Mouse (Mus musculus): ENCODE results near the gene Klhl11. TPM values are rescaled to one million over a fixed set of nuclear protein-coding genes. Genes with fewer than 3 reads are reported as not detected.

Gene Klhl11
- polyA plus RNA-seq, 1 experiment from 2014 or later = 5.9 TPM

GRCm38 (mm10) chr11:100465229-100465792 is 7.2 kb downstream of the Klhl11 start:
- H3K27ac ChIP-seq = no peak overlapping the region
- H3K9me3 ChIP-seq = no peaks in the 10 kb centered on the region
- no peak overlapping the region for H3K9ac ChIP-seq
- H3K4me1 ChIP-seq (replicated peaks) = no peaks in the 10 kb centered on the region
- ATAC-seq = no peak
- H3K4me3 ChIP-seq (replicated peaks) = no peak overlapping the region
- 84% methylated on average over 1 of the region's 1 CpGs for WGBS
- no peaks in the 10 kb centered on the region for H3K27me3 ChIP-seq (replicated peaks)
- 0 out of 2 replicates have a peak, but pooled peaks cover 4% of the 10 kb centered on the region for H3K36me3 ChIP-seq
- H3K4me2 ChIP-seq (replicated peaks) = no peak overlapping the region

GRCm38 (mm10) chr11:100462699-100463098 is 9.8 kb downstream of the Klhl11 start:
- no peak overlapping the region for H3K9ac ChIP-seq
- no peak overlapping the region for H3K4me2 ChIP-seq (replicated peaks)
- H3K27ac ChIP-seq = no peak overlapping the region
- ATAC-seq = no peak
- no peaks in the 10 kb centered on the region for H3K9me3 ChIP-seq
- H3K4me3 ChIP-seq (replicated peaks) = no peak overlapping the region
- H3K4me1 ChIP-seq (replicated peaks) = no peaks in the 10 kb centered on the region
- WGBS = 88% methylated on average over 10 of the region's 10 CpGs
- H3K36me3 ChIP-seq = 0 out of 2 replicates have a peak, but pooled peaks cover 4% of the 10 kb centered on the region
- H3K27me3 ChIP-seq (replicated peaks) = no peaks in the 10 kb centered on the region

- WGBS = 82% methylated on average over 5 of the region's 5 CpGs
- H3K27ac ChIP-seq = no peak overlapping the region
- H3K36me3 ChIP-seq = peaks cover 4% of the 10 kb centered on the region; the same call in 1 of the 2 replicates
Measured at GRCm38 (mm10) chr11:100457711-100458110, 14.8 kb downstream of the Klhl11 start.

GRCm38 (mm10) chr11:100457247-100457646 is 15.3 kb downstream of the Klhl11 start:
- H3K9me3 ChIP-seq = no peaks in the 10 kb centered on the region
- H3K4me2 ChIP-seq (replicated peaks) = no peak overlapping the region

More at GRCm38 (mm10) chr11:100457711-100458110, 14.8 kb downstream of the Klhl11 start:
- no peaks in the 10 kb centered on the region for H3K4me1 ChIP-seq (replicated peaks)
- no peak overlapping the region for H3K4me2 ChIP-seq (replicated peaks)
- H3K9me3 ChIP-seq = no peaks in the 10 kb centered on the region
- H3K9ac ChIP-seq = no peak overlapping the region
- H3K4me3 ChIP-seq (replicated peaks) = no peak overlapping the region
- no peak for ATAC-seq
- no peaks in the 10 kb centered on the region for H3K27me3 ChIP-seq (replicated peaks)

GRCm38 (mm10) chr11:100442625-100443024 is 29.9 kb downstream of the Klhl11 start:
- WGBS = 82% methylated on average over 6 of the region's 6 CpGs
- Histone ChIP-seq H3K9ac (no peak overlapping the region), H3K4me2 (replicated peaks) (no peak overlapping the region), H3K4me1 (replicated peaks) (peaks cover 7% of the 10 kb centered on the region; the same call in 1 of the 2 replicates), H3K4me3 (replicated peaks) (no peak overlapping the region), H3K9me3 (no peaks in the 10 kb centered on the region), H3K27ac (no peak overlapping the region), H3K36me3 (no peaks in the 10 kb centered on the region), H3K27me3 (replicated peaks) (no peaks in the 10 kb centered on the region)
- ATAC-seq = no peak

More at GRCm38 (mm10) chr11:100457247-100457646, 15.3 kb downstream of the Klhl11 start:
- no peak overlapping the region for H3K4me3 ChIP-seq (replicated peaks)
- WGBS = 67% methylated on average over 4 of the region's 4 CpGs
- no peak for ATAC-seq
- no peak overlapping the region for H3K9ac ChIP-seq
- H3K4me1 ChIP-seq (replicated peaks) = no peaks in the 10 kb centered on the region
- peaks cover 4% of the 10 kb centered on the region; the same call in 1 of the 2 replicates for H3K36me3 ChIP-seq
- H3K27me3 ChIP-seq (replicated peaks) = no peaks in the 10 kb centered on the region
- H3K27ac ChIP-seq = no peak overlapping the region

GRCm38 (mm10) chr11:100441797-100442196 is 30.7 kb downstream of the Klhl11 start, which contains the start of the genes Nt5c3b and Klhl10:
Nt5c3b (minus strand) TSS chr11:100441808.
Klhl10 (plus strand) TSS chr11:100441917.
- H3K9ac ChIP-seq = peak within 1 kb of the TSS; percentile 95
- 79% methylated on average over 8 of the region's 8 CpGs for WGBS
- H3K4me2 ChIP-seq (replicated peaks) = peak within 1 kb of the TSS; percentile 82
- ATAC-seq = no peak
- no peaks in the 10 kb centered on the region for H3K36me3 ChIP-seq
- peaks cover 7% of the 10 kb centered on the region; the same call in 1 of the 2 replicates for H3K4me1 ChIP-seq (replicated peaks)
- H3K9me3 ChIP-seq = no peaks in the 10 kb centered on the region
- no peaks in the 10 kb centered on the region for H3K27me3 ChIP-seq (replicated peaks)
- H3K27ac ChIP-seq = peak within 1 kb of the TSS; percentile 48; the same call in 1 of the 2 replicates
- peak within 1 kb of the TSS; percentile 83 for H3K4me3 ChIP-seq (replicated peaks)

- peak overlapping the region; percentile 82 for H3K4me2 ChIP-seq (replicated peaks)
- H3K27me3 ChIP-seq (replicated peaks) = no peaks in the 10 kb centered on the region
- H3K9me3 ChIP-seq = no peaks in the 10 kb centered on the region
- H3K36me3 ChIP-seq = peaks cover 3% of the 10 kb centered on the region; the same call in 1 of the 2 replicates
- peak; percentile 97 for ATAC-seq
- H3K9ac ChIP-seq = peak overlapping the region; percentile 95
- H3K27ac ChIP-seq = peak overlapping the region; percentile 48; the same call in 1 of the 2 replicates
- peak overlapping the region; percentile 83 for H3K4me3 ChIP-seq (replicated peaks)
- 2% methylated on average over 52 of the region's 52 CpGs for WGBS
- peaks cover 7% of the 10 kb centered on the region; the same call in 1 of the 2 replicates for H3K4me1 ChIP-seq (replicated peaks)
Measured at GRCm38 (mm10) chr11:100440691-100441522, 31.6 kb downstream of the Klhl11 start.

- Histone ChIP-seq H3K36me3 (peaks cover 9% of the 10 kb centered on the region; the same call in 1 of the 2 replicates), H3K27ac (no peak overlapping the region), H3K27me3 (replicated peaks) (no peaks in the 10 kb centered on the region), H3K9ac (no peak overlapping the region), H3K9me3 (no peaks in the 10 kb centered on the region), H3K4me2 (replicated peaks) (no peak overlapping the region), H3K4me1 (replicated peaks) (peaks cover 7% of the 10 kb centered on the region; the same call in 1 of the 2 replicates), H3K4me3 (replicated peaks) (no peak overlapping the region)
- no peak for ATAC-seq
- 85% methylated on average over 1 of the region's 1 CpGs for WGBS
Measured at GRCm38 (mm10) chr11:100437901-100438300, 34.6 kb downstream of the Klhl11 start.

- Histone ChIP-seq H3K36me3 (peaks cover 9% of the 10 kb centered on the region; the same call in 1 of the 2 replicates), H3K4me1 (replicated peaks) (peaks cover 4% of the 10 kb centered on the region; the same call in 1 of the 2 replicates), H3K4me3 (replicated peaks) (no peak overlapping the region), H3K9ac (no peak overlapping the region), H3K4me2 (replicated peaks) (no peak overlapping the region), H3K27me3 (replicated peaks) (no peaks in the 10 kb centered on the region), H3K27ac (no peak overlapping the region), H3K9me3 (no peaks in the 10 kb centered on the region)
- ATAC-seq = no peak
- WGBS = 81% methylated on average over 9 of the region's 9 CpGs
Measured at GRCm38 (mm10) chr11:100435678-100436246, 36.8 kb downstream of the Klhl11 start.

- Histone ChIP-seq H3K9me3 (no peaks in the 10 kb centered on the region), H3K4me2 (replicated peaks) (no peak overlapping the region)
- WGBS = 89% methylated on average over 5 of the region's 5 CpGs
Measured at GRCm38 (mm10) chr11:100432002-100432401, 40.5 kb downstream of the Klhl11 start.

GRCm38 (mm10) chr11:100430052-100430451 is 42.5 kb downstream of the Klhl11 start:
- Histone ChIP-seq H3K4me2 (replicated peaks) (no peak overlapping the region), H3K4me1 (replicated peaks) (peaks cover 8% of the 10 kb centered on the region; the same call in 1 of the 2 replicates), H3K27me3 (replicated peaks) (no peaks in the 10 kb centered on the region), H3K27ac (no peak overlapping the region), H3K4me3 (replicated peaks) (no peak overlapping the region), H3K9ac (no peak overlapping the region), H3K9me3 (no peaks in the 10 kb centered on the region), H3K36me3 (peaks cover 10% of the 10 kb centered on the region; the same call in 1 of the 2 replicates)
- no peak for ATAC-seq
- 88% methylated on average over 7 of the region's 7 CpGs for WGBS

More at GRCm38 (mm10) chr11:100432002-100432401, 40.5 kb downstream of the Klhl11 start:
- Histone ChIP-seq H3K4me1 (replicated peaks) (0 out of 2 replicates have a peak, but pooled peaks cover 3% of the 10 kb centered on the region), H3K4me3 (replicated peaks) (no peak overlapping the region), H3K36me3 (peaks cover 16% of the 10 kb centered on the region; the same call in 1 of the 2 replicates), H3K27ac (no peak overlapping the region), H3K27me3 (replicated peaks) (no peaks in the 10 kb centered on the region), H3K9ac (no peak overlapping the region)
- ATAC-seq = no peak
